Mouse (Mus musculus) frontal cortex, postnatal 10 days (tissue): ENCODE measurements around the gene Camsap2.

ENCODE experiments used
- DNase-seq, 2 experiments: peaks; one replicate each; pipeline ENCODE4 v3.0.0; 2022; ENCODE audit warnings: low spot score in 2 of 2, mixed read lengths in 1 of 2

The Camsap2 gene

GRCm38 (mm10) chr1:136223758-136224342, 122.1 kb downstream of the Camsap2 start:
- DNase-seq: no peak

DNA sequence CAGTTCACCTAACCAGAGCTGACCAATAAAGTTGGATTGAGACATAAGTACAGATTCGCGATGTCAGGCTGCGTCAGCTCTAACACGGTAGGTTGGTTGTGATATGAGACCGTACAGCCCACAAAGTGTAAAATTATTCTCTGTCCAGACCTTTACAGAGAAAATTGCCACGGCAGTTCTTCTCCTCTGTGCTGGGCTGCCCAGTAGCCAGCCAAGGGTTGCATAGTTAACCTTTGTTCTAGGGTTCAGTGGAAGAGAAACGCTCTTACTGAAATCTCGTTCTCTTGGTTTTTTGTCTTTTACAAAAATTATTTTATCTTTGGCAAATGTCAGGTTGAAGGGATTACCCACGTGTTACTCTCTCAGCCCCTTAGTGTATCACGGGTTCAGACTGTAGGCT, 123.5 kb downstream of the Camsap2 start:
- DNase-seq: no peak

DNA sequence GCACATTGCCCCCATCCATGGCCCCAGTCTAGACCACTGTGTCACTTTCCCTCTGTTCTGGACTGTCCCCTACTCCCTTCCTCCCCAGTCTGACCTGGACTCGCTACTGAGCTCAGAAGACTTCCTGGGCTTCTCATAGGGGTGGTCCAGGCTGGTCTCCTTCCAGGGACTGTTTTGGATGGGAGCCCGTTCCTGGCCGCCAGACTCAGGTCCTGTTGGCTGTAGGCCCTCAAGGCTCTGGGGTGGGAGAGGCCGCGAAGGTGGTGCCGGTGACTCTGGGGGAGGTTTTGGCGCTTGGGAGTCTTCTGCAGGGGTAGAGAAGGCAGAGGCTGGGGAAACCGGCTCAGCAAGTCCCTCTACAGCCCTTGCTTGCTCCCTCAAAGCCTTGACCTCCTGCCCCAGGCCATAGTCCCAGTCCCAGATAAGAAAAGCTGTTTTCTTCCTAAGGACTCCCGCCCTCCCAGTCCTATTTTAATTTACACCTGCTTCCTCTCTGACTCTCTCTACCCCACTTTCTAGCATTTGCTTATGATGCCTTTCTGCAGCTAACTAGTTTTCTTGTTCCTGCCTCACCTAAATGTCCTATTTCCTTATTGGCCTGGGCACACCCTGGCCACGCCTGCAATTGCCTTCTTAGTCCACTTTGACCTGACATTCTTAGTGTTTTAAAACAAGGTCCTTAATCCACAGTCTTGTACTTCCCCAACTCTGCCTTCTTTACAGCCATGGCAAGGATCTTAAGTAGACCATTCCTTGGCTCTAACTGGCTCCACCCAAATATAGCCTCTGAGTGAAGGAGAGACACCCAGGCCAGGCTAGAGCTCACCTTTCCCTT, 125.7 kb downstream of the Camsap2 start:
- no peak for DNase-seq
